Mouse (Mus musculus) myocyte (in vitro differentiated cells): Measurements from ENCODE around the gene Pnkd. TPM values are rescaled to one million over a fixed set of nuclear protein-coding genes. Genes with fewer than 3 reads are reported as not detected.

Source experiments
- H3K27me3 ChIP-seq: one replicate; pipeline ENCODE4 v1.6.1; 2011; ENCODE audit not compliant: control insufficient read depth, insufficient read depth, insufficient read length
- H3K36me3 ChIP-seq: one replicate; pipeline ENCODE4 v1.6.1; 2011; ENCODE audit not compliant: control insufficient read depth, insufficient read depth
- H3K4me2 ChIP-seq: one replicate; pipeline ENCODE4 v1.6.1; 2011; ENCODE audit warnings: low read depth, control low read depth
- H3K4me3 ChIP-seq: one replicate; pipeline ENCODE4 v1.5.1; 2011; ENCODE audit warnings: mild to moderate bottlenecking, control low read depth, moderate library complexity
- H3K79me2 ChIP-seq: one replicate; pipeline ENCODE4 v1.6.1; 2011; ENCODE audit not compliant: control insufficient read depth, insufficient read depth
- H3ac ChIP-seq: one replicate; pipeline ENCODE4 v1.6.1; 2011; ENCODE audit not compliant: control insufficient read depth, insufficient read length
- CEBPB ChIP-seq: IDR thresholded peaks from 2 replicates; pipeline ENCODE4 v1.6.1; 2011; ENCODE audit warnings: mild to moderate bottlenecking, moderate library complexity; ENCODE audit not compliant: poor library complexity, insufficient read depth, severe bottlenecking
- E2F4 ChIP-seq: IDR thresholded peaks from one replicate; pipeline ENCODE4 v1.6.1; 2011; ENCODE audit warnings: mild to moderate bottlenecking, control low read depth, moderate library complexity; ENCODE audit not compliant: insufficient read depth
- MAX ChIP-seq: IDR thresholded peaks from one replicate; pipeline ENCODE4 v1.6.1; 2011; ENCODE audit warnings: low read depth, mild to moderate bottlenecking, control low read depth
- MYOD1 ChIP-seq, 3 experiments: IDR thresholded peaks; one replicate each; pipeline ENCODE4 v1.6.1; 2011; ENCODE audit warnings: control low read depth in 2 of 3, low read depth in 2 of 3, mild to moderate bottlenecking in 2 of 3, moderate library complexity in 1 of 3; ENCODE audit not compliant: insufficient read length in 2 of 3, control insufficient read depth in 1 of 3
- MYOG ChIP-seq, 3 experiments: IDR thresholded peaks; one replicate each; pipeline ENCODE4 v1.6.1; 2011; ENCODE audit warnings: control low read depth in 2 of 3, low read depth in 2 of 3, mild to moderate bottlenecking in 2 of 3; ENCODE audit not compliant: insufficient read length in 2 of 3, control insufficient read depth in 1 of 3, insufficient read depth in 1 of 3
- POLR2A ChIP-seq: IDR thresholded peaks from one replicate; pipeline ENCODE4 v1.6.1; 2011; ENCODE audit warnings: low read depth, mild to moderate bottlenecking, control low read depth, moderate library complexity; ENCODE audit not compliant: insufficient read length
- POLR2AphosphoS2 ChIP-seq: IDR thresholded peaks from one replicate; pipeline ENCODE4 v1.6.1; 2011; ENCODE audit warnings: low read depth, control low read depth; ENCODE audit not compliant: insufficient read length
- REST ChIP-seq: IDR thresholded peaks from one replicate; pipeline ENCODE4 v1.6.1; 2011; ENCODE audit warnings: mild to moderate bottlenecking, control low read depth, moderate library complexity; ENCODE audit not compliant: insufficient read depth, insufficient read length
- SRF ChIP-seq: IDR thresholded peaks from one replicate; pipeline ENCODE4 v1.6.1; 2011; ENCODE audit warnings: low read depth; ENCODE audit not compliant: control insufficient read depth, insufficient read length
- TCF12 ChIP-seq: IDR thresholded peaks from one replicate; pipeline ENCODE4 v1.6.1; 2011; ENCODE audit warnings: mild to moderate bottlenecking, control low read depth; ENCODE audit not compliant: poor library complexity, insufficient read depth, severe bottlenecking
- TCF3 ChIP-seq: IDR thresholded peaks from one replicate; pipeline ENCODE4 v1.6.1; 2011; ENCODE audit warnings: low read depth, control low read depth; ENCODE audit not compliant: insufficient read length
- USF1 ChIP-seq: IDR thresholded peaks from one replicate; pipeline ENCODE4 v1.6.1; 2011; ENCODE audit warnings: low read depth, mild to moderate bottlenecking, control low read depth, moderate library complexity
- polyA plus RNA-seq: library from polyadenylated mRNA; unstranded; fragments of >200 nt; fragmentation: generic; extraction: Trizol; gene quantifications from one replicate; pipeline ENCODE4 v1.2.1, GENCODE M21; 2012; ENCODE audit warnings: missing spikeins

The Pnkd gene
- polyA plus RNA-seq, 1 experiment, result 93.7 TPM

DNA sequence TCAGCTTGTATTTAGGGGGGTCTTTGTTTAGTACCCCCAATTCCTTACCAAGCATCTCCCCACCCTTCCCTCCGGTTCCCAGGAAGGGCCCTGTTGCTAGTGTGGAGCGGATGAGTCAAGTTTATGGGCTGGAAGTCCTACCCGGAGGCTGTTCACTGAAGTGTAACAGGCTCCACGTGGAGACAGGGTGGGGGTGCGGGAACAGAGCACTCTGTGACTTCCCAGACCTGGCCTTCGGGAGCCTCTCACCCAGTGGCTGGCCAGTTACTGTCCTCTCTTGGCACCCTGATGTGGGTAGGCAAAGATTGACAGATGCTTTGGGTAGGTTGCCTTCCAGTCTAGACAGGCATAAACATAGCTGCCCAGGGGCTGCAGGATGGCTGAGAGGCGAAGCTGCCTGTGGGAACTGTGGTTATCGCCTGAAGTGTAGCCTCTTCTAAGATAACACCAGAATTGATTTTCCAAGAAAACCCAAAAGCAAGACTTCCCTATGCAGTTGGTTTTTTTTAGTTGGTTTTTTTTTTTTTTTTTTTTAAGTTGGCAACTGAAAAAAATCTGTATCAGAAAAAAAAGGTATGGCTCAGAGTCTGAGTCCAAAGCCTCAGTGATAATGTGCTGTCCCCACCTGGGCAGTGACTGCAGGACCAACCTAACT lies 6.7 kb upstream of the Pnkd start:
- Histone ChIP-seq H3ac (no peak overlapping the region), H3K27me3 (no peaks in the 10 kb centered on the region), H3K4me2 (no peak overlapping the region), H3K4me3 (no peak overlapping the region), H3K79me2 (no peaks in the 10 kb centered on the region), H3K36me3 (peaks cover 16% of the 10 kb centered on the region)
- TF ChIP-seq E2F4, result no peak
- no peak for TF ChIP-seq POLR2A
- TF ChIP-seq REST, result no peak

DNA sequence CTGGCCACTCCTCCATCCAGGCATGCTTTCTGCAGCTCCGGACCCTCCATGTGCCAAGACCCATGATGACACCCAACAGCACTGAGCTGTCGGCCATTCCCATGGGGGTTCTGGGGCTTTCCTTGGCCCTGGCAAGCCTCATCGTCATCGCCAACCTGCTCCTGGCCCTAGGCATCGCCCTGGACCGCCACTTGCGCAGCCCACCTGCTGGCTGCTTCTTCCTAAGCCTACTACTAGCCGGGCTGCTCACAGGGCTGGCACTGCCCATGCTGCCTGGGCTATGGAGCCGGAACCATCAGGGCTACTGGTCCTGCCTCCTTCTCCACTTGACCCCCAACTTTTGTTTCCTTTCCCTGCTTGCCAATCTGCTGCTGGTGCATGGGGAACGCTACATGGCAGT lies 6.2 kb upstream of the Pnkd start, which contains the start of gene Gpbar1:
Gene Gpbar1, plus strand, starts transcription at position 13 of the 400 bp plus-strand sequence.
- Histone ChIP-seq H3K4me2 (no peak within 1 kb of the TSS), H3K27me3 (no peaks in the 10 kb centered on the region), H3K4me3 (no peak within 1 kb of the TSS), H3K79me2 (peaks cover 4% of the 10 kb centered on the region), H3ac (no peak within 1 kb of the TSS), H3K36me3 (peaks cover 18% of the 10 kb centered on the region)
- TF ChIP-seq CEBPB (no peak), USF1 (no peak), MYOG (IDR thresholded peaks at IDR 0.05; ENCODE audit: control insufficient read depth in 1 of 3, insufficient read depth in 1 of 3, insufficient read length in 2 of 3, low read depth in 2 of 3) (no peak), MYOD1 (IDR thresholded peaks at IDR 0.05; ENCODE audit: control insufficient read depth in 1 of 3, insufficient read length in 2 of 3, low read depth in 2 of 3) (no peak), SRF (no peak), POLR2AphosphoS2 (peak; percentile 33), MAX (no peak)

DNA sequence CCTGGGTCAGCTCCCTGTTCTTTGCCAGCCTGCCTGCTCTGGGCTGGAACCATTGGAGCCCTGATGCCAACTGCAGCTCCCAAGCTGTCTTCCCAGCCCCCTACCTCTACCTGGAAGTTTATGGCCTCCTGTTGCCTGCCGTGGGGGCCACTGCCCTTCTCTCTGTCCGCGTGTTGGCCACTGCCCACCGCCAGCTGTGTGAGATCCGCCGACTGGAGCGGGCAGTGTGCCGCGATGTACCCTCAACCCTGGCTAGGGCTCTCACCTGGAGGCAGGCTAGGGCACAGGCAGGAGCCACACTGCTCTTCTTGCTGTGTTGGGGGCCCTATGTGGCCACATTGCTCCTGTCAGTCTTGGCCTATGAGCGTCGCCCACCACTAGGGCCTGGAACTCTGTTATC lies 5.7 kb upstream of the Pnkd start:
- H3K79me2 ChIP-seq, result peaks cover 8% of the 10 kb centered on the region
- no peak overlapping the region for H3ac ChIP-seq
- H3K4me2 ChIP-seq, result no peak overlapping the region
- H3K36me3 ChIP-seq, result peaks cover 18% of the 10 kb centered on the region
- TF ChIP-seq MYOG (IDR thresholded peaks at IDR 0.05; ENCODE audit: control insufficient read depth in 1 of 3, insufficient read depth in 1 of 3, insufficient read length in 2 of 3, low read depth in 2 of 3) (no peak), CEBPB (no peak), POLR2AphosphoS2 (peak; percentile 67)
- no peaks in the 10 kb centered on the region for H3K27me3 ChIP-seq
- no peak overlapping the region for H3K4me3 ChIP-seq

DNA sequence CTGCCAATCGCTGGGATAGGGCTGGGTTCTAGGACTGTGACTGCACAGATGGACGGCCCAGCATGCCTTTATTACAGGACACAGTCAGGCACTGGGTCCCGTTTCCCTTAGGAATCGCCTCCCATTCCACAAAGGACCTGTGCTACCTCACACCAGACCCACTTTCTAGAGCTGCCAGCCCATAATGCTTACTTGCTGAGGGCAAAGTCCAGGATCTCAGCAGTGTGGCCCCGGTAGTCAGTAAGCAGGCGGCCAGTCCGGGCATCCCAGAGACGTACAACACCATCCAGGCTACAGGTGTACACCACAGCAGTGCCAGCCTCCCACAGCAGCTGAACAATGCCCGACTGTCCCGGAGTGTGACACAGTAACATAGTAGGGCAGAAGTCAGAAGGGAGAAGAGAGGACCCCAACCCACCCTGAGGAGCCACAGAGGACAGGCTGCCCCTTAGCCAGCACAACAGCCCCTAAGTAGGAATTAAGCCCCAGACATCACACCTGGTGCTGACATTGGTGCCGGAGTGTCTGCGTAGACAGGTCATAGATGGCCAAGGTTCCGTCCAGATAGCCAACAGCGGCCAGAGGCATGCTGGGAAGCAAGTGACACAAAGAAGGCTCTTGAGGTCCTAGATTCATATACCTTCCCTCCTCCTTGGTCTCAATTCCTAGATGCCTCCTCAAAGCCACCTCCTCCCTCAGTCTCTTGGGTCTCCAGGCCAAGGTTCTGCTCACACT lies 4.0 kb upstream of the Pnkd start:
- Histone ChIP-seq H3K4me3 (no peak overlapping the region), H3K36me3 (peaks cover 18% of the 10 kb centered on the region)
- peak; percentile 7 for TF ChIP-seq POLR2AphosphoS2
- TF ChIP-seq MAX, result no peak

DNA sequence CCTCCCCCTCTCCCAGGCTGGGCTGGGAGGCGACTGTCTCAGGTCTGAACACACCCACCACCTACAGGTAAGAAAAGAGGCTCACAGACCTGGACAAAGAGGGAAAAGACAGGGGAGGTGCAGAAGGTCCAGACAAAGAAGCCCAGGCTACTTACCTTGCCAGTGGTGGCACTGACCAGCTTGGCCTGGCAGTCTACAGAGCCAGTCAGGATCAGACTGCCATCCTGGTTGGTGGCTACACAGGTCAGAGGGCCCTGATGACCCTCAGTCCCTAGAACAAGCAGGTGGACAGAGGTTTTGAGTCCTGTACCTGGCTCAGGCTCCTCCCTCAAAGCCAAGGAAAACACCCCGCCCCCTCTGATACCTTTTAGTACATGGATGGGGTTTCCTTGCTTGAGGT lies 3.4 kb upstream of the Pnkd start:
- peaks cover 11% of the 10 kb centered on the region for H3K79me2 ChIP-seq
- no peak overlapping the region for H3K4me3 ChIP-seq
- H3ac ChIP-seq, result no peak overlapping the region
- peaks cover 20% of the 10 kb centered on the region for H3K36me3 ChIP-seq
- TF ChIP-seq CEBPB (no peak), E2F4 (no peak), SRF (no peak), TCF12 (no peak), POLR2A (no peak)
- no peak overlapping the region for H3K4me2 ChIP-seq
- H3K27me3 ChIP-seq, result no peaks in the 10 kb centered on the region

More for the DNA sequence above, 4.0 kb upstream of the Pnkd start:
- Histone ChIP-seq H3K4me2 (no peak overlapping the region), H3ac (no peak overlapping the region), H3K27me3 (no peaks in the 10 kb centered on the region), H3K79me2 (peaks cover 11% of the 10 kb centered on the region)

DNA sequence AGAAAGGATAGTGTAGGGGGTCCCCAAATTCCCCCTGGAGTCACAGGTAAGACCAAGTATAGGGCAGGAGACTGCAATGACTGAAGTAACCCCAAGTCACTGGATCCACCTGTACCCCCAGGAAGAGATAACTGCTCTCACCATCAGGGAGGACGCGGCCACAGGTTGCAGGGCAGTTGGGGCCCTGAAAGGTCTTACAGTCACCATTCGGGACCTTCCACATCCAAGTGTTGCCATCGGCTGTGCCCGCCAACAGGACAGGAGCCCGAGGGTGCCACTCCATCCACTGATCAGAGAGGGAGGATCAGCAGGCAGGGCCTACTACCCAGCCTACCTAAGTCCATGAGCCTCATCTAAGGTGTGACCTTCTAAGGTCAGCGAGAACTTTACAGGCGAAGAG lies 2.8 kb upstream of the Pnkd start:
- no peaks in the 10 kb centered on the region for H3K27me3 ChIP-seq
- H3K36me3 ChIP-seq, result peaks cover 23% of the 10 kb centered on the region
- no peak overlapping the region for H3ac ChIP-seq
- H3K4me3 ChIP-seq, result no peak overlapping the region
- TF ChIP-seq POLR2A (no peak), MYOG (IDR thresholded peaks at IDR 0.05; ENCODE audit: control insufficient read depth in 1 of 3, insufficient read depth in 1 of 3, insufficient read length in 2 of 3, low read depth in 2 of 3) (no peak), USF1 (no peak), POLR2AphosphoS2 (no peak), TCF3 (no peak)
- no peak overlapping the region for H3K4me2 ChIP-seq
- H3K79me2 ChIP-seq, result peaks cover 11% of the 10 kb centered on the region
